Mouse (Mus musculus): ENCODE results near the gene Ranbp17. TPM values are rescaled to one million over a fixed set of nuclear protein-coding genes. Genes with fewer than 3 reads are reported as not detected.

Ranbp17 gene
- total RNA-seq, 1 experiment from 2014 or later: 5.3 TPM

GRCm38 (mm10) chr11:33196447-33197132 lies 317.0 kb downstream of the Ranbp17 start:
- DNase-seq: no peak

DNA sequence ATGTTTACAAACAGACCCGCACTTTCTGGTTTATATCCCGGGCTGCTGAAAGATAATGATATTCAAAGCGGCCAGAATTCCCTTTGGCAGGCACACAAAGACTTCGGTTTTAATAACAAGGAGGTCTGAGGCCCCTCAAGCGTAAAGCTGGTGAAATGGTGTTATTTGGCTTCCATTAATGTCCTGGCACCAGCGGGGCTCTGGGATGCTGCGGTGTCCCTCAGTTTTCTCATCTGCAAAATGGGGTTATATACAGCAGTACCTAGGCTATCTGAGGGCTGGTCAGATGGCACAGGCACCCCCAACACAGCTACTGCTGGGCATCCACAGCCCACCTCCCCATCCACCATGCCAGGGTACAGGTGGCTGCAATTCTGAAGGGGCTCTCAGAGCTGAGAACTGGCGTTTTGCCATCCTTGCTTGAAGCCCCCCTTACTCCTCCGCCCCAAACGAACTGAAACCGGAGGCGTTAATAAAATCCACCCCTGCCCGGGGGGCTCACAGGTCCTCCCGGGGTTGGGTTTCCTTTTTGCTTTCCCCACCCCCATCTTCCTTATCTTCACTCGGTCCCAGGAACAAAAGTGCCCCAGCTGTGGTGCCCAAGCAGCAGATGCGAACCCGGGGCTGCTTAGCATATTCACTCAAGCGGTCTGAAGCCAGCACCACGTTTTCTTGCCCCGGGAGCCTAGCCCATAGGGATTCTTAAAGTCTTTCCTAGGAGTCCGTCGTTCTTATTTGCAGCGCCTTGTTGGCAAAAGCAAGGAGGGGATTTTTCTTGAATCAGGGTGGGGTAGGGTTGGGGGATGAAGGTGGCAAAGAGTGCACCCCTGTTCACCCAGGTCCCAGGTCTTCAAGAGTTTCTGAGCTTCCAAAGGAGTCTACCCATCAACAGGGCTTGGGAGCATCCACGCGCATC lies 317.8 kb downstream of the Ranbp17 start:
- DNase-seq: no peak

GRCm38 (mm10) chr11:33195061-33195460 lies 318.5 kb downstream of the Ranbp17 start:
- no peak for DNase-seq

DNA sequence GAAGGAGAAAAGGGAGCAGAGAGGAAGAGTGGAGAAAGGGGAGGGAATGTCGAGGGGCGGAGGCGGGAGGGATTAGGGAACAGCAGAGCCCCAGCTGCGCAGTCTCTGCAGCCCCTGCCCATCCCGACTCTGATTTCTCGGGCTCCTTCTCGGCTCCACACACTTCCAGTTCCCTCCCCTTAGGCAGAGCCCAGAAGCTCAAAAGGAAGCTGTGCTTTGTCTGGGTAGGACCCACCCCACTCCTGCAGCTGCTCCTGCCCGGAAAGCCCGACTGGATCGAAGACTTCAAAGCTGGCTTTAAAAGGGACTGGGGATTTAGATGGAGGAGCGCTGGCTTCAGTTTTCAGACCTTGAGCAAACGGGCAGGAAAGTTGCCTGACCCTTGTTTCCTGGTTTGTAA lies 319.9 kb downstream of the Ranbp17 start:
- DNase-seq: no peak

DNA sequence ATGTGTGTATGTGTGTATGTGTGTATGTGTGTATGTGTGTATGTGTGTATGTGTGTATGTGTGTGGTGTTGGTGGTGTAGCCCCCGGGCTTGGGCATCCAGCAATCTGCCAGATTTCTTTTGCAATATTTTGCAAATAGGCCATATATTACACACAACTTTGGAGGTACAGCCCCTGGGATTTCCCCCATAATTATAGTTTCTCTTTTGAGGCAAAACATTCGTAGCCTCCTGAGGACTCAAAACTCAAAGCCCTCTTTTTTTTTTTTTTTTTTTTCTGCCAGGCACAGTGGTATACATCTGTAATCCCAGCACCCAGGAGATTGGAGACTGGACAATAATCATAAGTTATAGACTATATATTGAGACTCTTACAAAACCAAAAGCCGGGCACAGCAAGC lies 331.7 kb downstream of the Ranbp17 start:
- DNase-seq: no peak

DNA sequence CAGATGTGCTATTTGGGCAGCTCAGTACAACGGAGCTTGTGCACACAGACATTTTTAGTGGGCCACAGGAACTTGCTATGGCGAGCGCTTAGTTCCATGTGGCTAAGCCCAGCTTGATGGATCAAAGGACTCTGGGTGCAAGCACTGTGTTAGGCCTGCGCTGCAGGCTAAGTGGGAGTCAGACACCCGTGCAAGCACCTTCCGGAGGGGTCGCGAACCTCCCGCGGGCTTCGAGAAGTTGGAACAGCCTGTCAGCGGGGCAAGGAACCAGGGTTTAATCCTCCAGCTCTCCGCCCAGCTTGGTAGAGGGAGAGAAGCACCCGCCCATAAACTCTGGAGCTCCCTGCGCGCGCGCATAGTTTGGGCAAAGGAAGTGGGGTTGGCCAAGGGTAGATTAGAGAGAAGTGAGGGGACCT lies 332.8 kb downstream of the Ranbp17 start:
- DNase-seq: no peak

- DNase-seq: no peak
Observed at GRCm38 (mm10) chr11:33179802-33180201, 333.7 kb downstream of the Ranbp17 start.

DNA sequence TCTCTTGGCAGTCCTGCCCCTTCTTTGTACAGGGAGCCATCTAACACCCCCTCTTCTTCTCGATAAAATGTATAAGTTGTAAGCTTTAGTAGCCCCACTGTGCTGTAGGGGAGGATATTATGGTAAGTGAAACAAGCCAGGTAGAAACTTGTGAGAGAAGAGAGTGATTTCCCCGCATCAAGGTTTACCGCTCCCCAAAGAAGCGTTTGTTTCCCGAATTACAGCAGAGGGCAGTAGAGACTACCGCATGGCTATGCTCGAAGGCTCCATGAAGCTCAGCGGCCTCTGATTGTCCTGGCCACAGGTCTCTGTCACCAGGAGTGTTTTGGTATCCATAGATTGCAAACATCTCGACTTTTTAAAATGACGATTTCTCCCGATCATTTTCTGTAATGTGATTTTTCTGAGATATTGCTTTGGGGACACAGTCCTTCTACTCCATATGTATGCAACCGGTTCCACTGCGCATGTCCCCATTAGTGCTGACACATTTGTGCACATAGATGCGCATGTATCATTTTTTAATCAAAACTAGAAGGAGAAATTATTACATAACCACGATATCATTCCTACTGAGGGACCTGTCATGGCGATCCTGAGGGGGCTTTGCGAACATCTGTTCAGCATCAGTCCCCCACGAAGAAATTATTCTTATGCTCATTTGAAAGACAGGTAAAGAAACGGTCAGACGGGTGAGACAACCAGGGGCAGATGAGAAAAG lies 336.9 kb downstream of the Ranbp17 start:
- peak; percentile 31 for DNase-seq

DNA sequence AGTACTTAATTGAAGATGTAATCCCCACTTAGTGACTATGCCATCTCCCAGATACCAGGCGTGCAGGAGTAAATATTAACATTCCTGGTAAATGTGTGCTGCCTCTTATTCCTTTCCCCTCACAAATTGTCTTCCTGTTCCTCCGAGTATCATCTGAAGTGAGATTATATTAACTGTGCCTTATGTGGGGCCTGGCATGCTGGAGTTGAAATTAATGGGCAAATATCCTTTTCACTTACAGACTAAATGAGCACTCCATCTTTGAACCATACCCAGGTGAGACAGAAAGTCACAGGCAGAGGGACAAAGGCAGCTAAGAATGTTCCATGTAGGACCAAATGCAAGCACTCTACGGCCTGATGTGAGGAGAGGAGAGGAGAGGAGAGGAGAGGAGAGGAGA lies 337.8 kb downstream of the Ranbp17 start:
- DNase-seq: no peak

DNA sequence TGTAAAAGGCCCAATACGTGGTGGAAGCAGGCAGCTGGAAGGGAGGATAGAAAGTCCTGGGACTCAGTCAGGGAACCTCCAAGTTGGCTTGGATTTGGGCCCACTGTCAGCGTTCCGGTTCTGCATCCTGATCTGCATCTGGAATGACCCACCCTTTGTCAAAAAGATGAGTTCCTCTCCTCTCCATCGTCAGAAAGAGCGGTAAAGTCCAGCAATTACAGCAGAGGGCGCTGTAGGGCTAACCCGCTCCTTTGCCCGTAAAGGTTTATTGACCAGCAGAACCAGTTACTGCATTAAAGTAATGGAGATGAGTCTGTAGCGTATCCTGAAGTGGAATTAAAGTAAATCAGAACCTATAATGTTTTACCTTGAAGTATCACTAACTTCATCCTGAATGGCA lies 343.1 kb downstream of the Ranbp17 start:
- DNase-seq: peak; percentile 65

DNA sequence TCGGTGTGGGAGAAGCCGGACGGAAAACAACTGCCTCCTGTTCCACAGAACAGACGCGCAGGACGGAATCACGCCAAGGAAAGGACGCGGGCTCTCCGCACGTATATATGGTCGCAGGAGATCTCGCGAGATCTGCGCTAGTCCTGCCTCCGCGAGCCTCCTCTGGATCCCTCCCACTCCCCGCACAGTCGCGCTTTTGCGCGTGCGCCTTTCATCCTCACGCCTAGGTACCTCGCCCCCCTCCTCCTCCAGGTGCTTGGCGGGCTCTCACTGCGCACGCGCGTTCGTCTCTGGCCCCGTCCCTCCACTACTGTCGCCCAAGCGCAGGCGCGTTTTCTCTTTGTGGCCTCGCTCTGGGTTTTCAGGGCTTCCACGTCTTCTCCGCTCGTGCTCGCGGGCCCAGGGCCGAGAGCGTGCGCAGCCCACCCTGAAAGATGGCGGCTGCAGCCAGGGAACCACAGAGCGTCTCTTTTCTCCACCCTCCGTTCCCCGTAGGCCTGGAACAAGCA lies 350.5 kb downstream of the Ranbp17 start, which contains the start of gene Npm1:
TSS of gene Npm1 (minus strand) at position 209 of the 509 bp plus-strand sequence.
- DNase-seq: peak; percentile 99

DNA sequence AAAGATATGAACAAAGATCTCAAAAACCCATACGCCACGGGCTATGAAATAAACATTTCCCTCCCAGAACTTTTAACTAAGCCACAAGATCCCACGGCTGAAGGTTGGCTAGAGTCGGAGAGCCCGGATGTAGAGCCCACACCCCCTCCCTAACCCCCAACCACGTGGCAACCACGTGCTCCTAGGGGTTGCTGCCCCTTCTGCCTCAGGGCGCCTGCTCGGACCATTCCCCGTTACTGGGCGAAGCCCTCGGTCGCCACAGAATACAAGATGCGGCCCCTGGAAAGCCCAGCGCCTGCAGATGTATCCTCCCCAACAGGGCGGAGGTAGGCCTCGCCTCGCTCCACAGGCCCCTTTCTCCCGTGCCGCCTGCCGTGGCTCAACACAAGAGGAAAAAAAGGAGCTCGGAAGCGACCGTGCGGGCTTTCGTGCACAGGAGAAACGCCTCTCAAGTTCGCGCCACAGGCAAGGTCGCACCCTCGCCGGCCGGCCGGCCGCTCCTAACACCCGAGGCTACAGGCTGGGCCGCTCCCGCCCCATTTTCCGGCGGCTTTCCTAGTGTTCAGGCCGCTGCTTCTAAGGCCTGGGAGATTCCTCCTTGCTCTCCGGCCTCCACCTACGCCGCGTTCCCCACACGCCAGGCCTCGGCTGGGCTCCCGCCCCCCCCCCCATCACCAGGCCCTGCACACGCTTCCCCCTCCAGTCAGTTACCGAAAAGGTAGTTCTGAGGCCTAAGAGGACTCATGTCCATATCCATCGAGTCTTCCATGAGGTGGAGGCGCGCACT lies 351.1 kb downstream of the Ranbp17 start:
- peak; percentile 62 for DNase-seq

Other genes starting within 250 kb of the Ranbp17 start
- not detected in 2 replicates for gene Gm12117, start 237.0 kb downstream of the Ranbp17 start, total RNA-seq (2021)
- gene Gabrp, start 65.2 kb upstream of the Ranbp17 start, total RNA-seq (2021): not detected in 2 replicates
- gene D130052B06Rik, start 85.6 kb upstream of the Ranbp17 start, total RNA-seq (2021): not detected in 2 replicates

Data from adrenal gland, postnatal 25 days (tissue).